ENCODE assay signal across 8 mouse cellular contexts in genomic region chr13:35782949-35783348, GRCm38 (mm10).
A peak's percentile ranks its signal among the peaks of the same experiment; 100 is the strongest.
DNase-seq lines count a peak whose midpoint lies in the region.

No protein-coding gene starts in this region.

- DNase-seq in A20 (ENCODE audit: low read depth, low spot score) (peak; percentile 93), MEL-GATA-1-ER (ENCODE audit: extremely low read depth, low read depth) (peak; percentile 25), liver (peak; percentile 67)
- DNase-seq in cerebellum, adult 8-10 months = peak; percentile 41
- peak; percentile 18 to 45 for DNase-seq in frontal cortex, postnatal 36 days (ENCODE audit: low spot score in 2 of 2)
- DNase-seq in kidney, adult 18-20 months = peak; percentile 48
- DNase-seq in monocyte, adult 2 months (ENCODE audit: low read depth in 1 of 2, low spot score in 2 of 2) = peak; percentile 43 to 51
- DNase-seq in testis, postnatal 10 days (ENCODE audit: low spot score) = no peak
